Mouse (Mus musculus): ENCODE measurements around the gene Hivep3.

Gene Hivep3

GRCm38 (mm10) chr4:119871441-119871840 lies 137.9 kb downstream of the Hivep3 start:
- no peak for DNase-seq (ENCODE audit: low read depth, low spot score)

DNA sequence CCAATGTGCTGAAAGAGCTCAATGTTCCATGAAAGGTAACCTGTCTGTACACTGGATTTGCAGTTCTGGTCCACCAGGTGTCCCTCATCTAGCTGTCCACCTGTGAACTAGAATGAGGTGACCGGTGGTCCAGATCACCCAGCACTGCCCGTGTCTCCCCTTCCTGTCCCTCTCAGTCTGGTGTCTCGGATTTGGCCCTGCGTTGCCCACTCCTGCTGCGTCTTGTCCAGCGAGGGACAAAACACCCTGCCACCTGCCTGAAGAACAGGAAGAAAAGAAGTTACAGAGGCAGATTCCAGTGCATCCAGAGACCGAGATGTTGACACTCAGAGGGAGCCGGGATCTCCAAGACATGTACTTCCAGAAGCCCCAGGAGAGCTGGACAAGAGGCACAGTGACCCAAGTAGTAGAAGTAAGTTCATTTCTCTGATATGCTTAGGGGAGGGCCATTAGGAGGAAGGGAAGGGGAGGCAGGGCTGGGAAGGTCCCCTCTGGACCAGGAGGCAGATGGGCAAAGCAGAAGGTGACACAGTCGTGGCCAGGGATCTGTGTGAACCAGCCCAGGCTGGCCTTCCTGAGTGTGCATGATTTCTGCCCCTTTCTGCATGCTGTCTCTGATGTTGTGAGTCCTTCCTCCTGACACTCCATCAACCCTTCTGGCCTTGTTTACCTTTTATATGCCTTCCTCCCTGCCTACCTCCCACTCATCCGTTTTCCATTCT lies 138.4 kb downstream of the Hivep3 start:
- DNase-seq (ENCODE audit: low read depth, low spot score) = no peak

GRCm38 (mm10) chr4:119873935-119874334 lies 140.4 kb downstream of the Hivep3 start:
- DNase-seq (ENCODE audit: low read depth, low spot score) = no peak

DNA sequence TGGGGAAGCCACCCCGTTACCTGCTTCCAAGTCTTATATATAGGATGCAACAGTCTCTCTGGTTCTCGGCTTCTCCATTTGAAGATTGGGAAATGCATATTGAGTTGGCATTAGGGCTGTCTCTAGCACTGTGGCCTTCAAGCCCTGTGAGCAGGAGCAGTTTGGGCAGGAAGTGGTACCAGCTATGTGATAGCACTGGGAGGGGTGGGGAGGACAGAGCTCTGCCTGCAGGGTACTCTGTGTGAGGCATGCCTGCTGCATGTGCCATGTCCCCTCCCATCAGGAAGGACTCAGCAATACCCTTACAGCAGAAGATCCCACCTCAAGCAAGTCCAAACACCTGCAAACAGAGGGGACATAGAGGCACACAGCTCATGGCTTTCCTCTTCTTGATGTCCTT lies 142.0 kb downstream of the Hivep3 start:
- DNase-seq (ENCODE audit: low read depth, low spot score) = no peak

- no peak for DNase-seq (ENCODE audit: low read depth, low spot score)
These were observed 143.1 kb downstream of the Hivep3 start for GRCm38 (mm10) chr4:119876535-119877160.

DNA sequence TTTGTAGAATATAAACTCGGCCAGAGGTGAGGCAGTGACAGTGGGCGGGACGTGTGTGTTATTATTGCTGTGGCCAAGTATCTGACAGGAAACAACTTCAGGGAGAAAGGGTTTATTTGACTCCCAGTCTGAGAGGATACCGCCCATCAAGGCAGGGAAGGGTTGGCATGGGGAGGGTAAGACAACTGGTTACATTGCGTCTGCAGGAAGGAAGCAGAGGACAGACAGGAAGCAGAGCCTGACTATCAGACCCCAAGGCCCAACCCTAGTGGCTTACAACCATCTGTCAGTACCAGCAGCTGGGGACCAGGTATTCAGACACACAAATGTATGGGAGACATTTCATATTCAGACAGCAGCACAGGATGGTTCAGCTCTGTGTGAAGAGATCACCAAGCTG lies 144.6 kb downstream of the Hivep3 start:
- no peak for DNase-seq (ENCODE audit: low read depth, low spot score)

GRCm38 (mm10) chr4:119879671-119880070 lies 146.1 kb downstream of the Hivep3 start:
- DNase-seq (ENCODE audit: low read depth, low spot score) = no peak

GRCm38 (mm10) chr4:119880270-119880669 lies 146.7 kb downstream of the Hivep3 start:
- no peak for DNase-seq (ENCODE audit: low read depth, low spot score)

DNA sequence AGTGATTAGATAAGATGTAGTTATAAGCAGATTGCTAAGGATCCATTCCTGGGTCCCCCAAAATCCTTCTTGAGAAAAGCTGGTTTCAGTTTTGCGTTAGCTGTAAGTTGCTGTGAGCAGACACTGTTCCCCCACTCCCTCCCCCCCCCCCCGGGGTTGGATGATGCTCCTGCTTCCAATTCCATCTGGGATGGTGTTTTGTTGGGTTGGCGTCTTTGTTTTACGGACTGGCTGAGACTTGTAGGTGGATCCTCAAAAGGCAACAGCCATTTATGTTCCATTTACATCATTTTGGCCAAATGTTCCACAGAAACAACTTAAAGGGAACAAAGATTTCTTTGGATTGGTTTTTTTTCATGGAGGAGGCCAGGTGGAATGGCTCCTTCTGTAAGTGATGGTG lies 147.7 kb downstream of the Hivep3 start:
- DNase-seq (ENCODE audit: low read depth, low spot score) = no peak

DNA sequence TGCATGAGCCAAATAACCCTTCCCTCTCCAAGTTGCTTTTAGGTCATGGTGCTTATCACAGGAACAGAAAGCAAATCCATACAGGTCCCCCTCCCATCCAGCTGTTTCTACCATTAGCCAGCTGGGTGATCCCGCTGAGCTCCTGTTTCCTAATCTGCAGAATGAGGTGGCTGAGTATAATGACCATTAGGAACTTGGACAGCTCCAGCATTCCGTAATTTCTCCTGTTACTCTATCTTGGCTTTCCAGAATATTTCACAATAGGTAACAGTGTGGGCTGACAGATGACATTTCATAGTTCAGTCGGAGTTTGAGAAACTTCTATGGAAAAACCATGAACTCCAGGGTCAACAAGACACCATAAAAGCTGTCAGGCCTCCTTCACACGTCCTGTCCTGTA lies 148.8 kb downstream of the Hivep3 start:
- no peak for DNase-seq (ENCODE audit: low read depth, low spot score)

GRCm38 (mm10) chr4:119882814-119883213 lies 149.2 kb downstream of the Hivep3 start:
- no peak for DNase-seq (ENCODE audit: low read depth, low spot score)

DNA sequence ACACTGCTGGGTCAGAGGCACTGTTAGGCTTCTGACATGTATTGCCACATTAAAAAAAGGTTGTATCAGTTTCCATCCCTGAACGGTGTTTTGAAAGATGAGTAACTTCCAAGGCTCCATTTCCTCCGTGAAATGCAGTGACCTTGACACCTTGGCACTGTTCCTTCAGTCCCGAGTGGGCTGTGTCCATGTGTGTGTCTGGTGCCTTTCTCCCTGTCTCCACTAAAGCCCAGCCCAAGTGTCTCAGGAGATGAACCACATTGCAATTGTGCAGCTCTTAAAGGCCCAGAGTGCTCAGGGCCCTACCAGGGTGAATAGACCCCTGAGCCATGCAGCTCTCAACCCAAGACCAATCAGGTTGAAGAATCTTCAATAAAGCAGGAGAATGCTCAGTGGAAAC lies 153.0 kb downstream of the Hivep3 start:
- no peak for DNase-seq (ENCODE audit: low read depth, low spot score)

DNA sequence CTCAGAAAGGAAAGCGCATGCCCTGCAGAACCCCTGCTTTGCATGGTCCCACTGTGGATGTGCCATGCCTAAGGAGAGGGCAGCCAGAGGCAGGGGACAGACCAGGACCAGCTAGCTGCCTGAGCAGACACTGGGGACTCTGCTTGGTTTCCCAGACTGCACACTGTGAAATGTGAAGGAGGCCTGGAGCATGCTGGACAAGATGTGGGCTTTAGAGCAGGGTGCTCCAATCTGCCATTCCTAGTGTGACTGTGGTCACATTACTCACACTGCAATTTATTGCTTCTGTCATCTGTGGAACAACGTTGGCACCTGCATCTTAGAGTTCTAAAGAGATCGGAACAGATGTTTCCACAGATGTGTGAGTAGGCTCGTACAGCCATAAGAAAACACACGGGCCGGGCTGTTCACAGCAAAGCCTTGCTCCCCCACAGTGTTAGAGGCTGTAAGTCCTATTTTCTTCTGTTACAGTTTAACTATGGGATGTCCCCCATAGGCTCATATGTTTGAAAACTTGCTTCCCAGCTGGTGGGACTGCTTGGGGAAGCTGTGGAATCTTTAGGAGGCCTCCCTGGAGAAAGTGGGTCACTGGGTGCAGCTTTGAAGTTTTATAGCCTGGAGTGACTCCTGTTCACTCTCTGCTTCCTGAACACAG lies 154.1 kb downstream of the Hivep3 start:
- no peak for DNase-seq (ENCODE audit: low read depth, low spot score)

GRCm38 (mm10) chr4:119889760-119890159 lies 156.2 kb downstream of the Hivep3 start:
- DNase-seq (ENCODE audit: low read depth, low spot score) = no peak

DNA sequence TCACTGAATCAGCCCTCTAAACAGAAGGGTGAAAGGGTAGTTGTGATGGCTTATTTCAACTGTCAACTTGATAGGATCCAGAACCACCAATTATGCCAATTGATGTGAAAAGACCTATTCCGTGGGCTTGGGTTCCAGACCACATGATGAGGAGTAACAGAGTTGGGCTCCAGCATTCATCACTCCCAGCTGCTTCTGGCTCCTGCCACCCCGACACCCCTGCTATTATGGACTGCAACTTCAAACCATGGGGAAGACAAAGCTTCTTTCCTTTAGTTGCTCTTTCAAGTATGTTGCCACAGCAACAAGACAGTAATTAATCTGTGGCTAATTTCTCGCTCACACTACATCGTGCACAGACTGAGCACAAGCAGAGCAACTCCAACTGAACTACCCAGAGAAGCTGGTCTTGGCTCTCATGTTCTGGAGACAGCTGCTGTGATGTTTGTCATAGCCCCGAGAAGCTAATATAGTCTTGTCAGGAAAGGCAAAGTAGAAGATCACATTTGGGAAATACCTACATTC lies 159.7 kb downstream of the Hivep3 start:
- no peak for DNase-seq (ENCODE audit: low read depth, low spot score)

GRCm38 (mm10) chr4:119894797-119895458 lies 161.3 kb downstream of the Hivep3 start:
- no peak for DNase-seq (ENCODE audit: low read depth, low spot score)

DNA sequence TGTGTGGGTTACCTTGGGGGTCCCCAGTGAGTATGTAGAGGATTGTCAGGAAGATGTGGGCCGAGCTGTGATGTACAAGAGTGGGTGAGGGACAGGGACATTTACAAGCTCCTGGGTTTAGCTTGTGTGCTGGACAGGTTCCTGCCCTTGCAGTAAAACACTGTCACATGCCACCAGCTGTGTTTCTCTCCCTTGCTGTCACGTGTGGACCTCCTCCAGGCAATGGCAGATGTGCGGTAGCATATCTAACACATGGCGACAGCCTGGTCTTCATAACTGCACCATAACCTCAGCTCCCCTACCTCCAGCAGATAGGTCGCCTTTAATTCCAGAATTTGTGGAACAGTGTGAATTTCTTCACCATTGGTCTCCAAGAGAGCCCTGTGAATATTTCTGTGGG lies 161.9 kb downstream of the Hivep3 start:
- no peak for DNase-seq (ENCODE audit: low read depth, low spot score)

DNA sequence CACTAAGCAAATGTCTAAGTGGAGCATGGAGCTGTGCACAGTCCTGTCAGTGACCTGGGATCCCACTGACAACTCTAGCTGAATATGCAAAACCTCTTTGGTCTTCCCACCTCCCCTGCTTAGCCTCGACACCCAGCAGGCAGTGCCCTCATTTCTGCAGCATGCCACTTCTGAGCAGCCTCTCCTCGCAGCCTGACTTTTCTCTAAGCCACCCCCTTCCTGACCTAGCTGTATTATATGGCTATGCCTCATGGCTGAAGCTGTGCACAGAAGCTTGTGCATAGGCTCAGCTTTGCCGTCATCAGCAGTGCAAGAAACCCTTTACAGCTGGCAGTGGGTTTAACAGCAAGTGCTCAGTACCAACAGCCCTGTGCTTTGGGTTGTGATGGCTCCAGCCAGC lies 163.0 kb downstream of the Hivep3 start:
- DNase-seq (ENCODE audit: low read depth, low spot score) = no peak

- DNase-seq (ENCODE audit: low read depth, low spot score) = no peak
These were observed 163.7 kb downstream of the Hivep3 start for GRCm38 (mm10) chr4:119897054-119897855.

GRCm38 (mm10) chr4:119901556-119902491 lies 168.2 kb downstream of the Hivep3 start:
- DNase-seq (ENCODE audit: low read depth, low spot score) = no peak

All from retina, adult 2 months (tissue).